Mouse (Mus musculus): ENCODE measurements around the gene Hoxb4. TPM values are rescaled to one million over a fixed set of nuclear protein-coding genes. Genes with fewer than 3 reads are reported as not detected.

Hoxb4 gene
- polyA plus RNA-seq (2017; shearing (Covaris generic)), result 0.33 TPM

GRCm38 (mm10) chr11:96317608-96318367, at the start of gene Hoxb4:
Hoxb4 (plus strand) TSS chr11:96318267.

GRCm38 (mm10) chr11:96270996-96271540, 47.0 kb upstream of the Hoxb4 start, which contains the start of gene Hoxb9:
Hoxb9 (plus strand) TSS chr11:96271457.

DNA sequence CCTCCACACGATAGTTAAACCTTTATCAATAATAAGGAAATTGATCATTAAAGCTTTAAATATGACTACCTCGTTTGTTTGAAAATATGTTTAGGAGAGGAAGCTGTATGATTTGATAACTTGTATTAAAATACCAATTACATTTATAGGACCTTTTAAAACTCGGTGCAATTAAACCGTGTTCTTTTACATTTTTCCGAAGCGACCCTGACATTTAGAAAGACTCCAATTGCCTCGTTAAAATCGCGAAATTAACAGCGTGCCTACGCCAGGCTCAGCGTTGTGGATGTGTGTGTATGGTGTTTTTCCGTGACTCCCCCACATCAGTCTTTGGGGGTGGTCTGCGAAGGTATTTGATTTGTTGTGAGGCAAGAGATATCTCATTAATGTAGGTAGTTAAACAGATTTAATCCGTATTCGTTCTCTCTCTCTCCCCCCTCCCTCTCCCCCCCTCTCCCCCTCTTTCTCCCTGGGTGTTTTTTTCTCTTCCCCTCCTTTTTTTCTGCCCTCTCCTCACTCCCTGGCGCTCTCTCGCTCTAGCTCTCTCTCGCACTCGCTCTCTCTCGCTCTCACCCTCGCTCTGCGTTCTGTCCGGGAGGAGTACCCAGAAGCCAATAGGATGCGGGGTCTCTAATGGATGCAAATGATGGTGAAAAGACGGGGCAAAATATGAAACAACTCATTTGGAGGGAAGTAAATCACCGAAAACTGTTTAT, 36.1 kb upstream of the Hoxb4 start, which contains the start of gene Hoxb8:
TSS of gene Hoxb8 (plus strand) at position 51 of the 716 bp plus-strand sequence.

GRCm38 (mm10) chr11:96285771-96286738, 32.0 kb upstream of the Hoxb4 start, which contains the start of gene Hoxb7:
Hoxb7 (plus strand) TSS chr11:96286623.

GRCm38 (mm10) chr11:96291681-96292564, 26.1 kb upstream of the Hoxb4 start, which contains the start of gene Hoxb6:
Hoxb6 (plus strand) TSS chr11:96292476.

DNA sequence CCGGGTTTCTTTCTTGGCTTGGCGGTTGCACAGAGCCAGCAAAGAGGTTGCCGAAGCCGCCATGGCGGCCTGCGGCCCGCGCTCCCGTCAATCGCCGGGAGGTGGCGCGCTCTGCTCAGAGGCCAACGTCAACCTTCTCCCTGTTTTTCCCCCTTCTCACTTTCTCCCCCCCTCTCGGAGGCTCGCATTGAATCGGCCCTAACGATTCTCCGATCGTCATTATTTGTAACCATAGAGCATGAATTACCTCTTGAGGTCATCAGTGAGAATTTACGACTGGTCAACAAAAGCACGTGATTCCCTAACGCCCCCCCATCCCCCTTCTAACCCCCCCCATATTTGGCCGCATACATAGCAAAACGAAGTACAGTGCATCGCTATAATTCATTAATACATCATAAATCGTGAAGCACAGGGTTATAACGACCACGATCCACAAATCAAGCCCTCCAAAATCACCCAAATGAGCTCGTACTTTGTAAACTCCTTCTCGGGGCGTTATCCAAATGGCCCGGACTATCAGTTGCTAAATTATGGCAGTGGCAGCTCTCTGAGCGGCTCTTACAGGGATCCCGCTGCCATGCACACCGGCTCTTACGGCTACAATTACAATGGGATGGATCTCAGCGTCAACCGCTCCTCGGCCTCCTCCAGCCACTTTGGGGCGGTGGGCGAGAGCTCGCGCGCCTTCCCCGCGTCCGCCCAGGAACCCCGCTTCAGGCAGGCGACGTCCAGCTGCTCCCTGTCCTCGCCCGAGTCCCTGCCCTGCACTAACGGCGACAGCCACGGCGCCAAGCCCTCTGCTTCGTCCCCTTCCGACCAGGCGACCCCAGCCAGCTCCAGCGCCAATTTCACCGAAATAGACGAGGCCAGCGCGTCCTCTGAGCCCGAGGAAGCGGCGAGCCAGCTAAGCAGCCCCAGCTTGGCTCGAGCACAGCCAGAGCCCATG, 14.6 kb upstream of the Hoxb4 start, which contains the start of gene Hoxb5:
TSS of gene Hoxb5 (plus strand) at position 186 of the 949 bp plus-strand sequence.

DNA sequence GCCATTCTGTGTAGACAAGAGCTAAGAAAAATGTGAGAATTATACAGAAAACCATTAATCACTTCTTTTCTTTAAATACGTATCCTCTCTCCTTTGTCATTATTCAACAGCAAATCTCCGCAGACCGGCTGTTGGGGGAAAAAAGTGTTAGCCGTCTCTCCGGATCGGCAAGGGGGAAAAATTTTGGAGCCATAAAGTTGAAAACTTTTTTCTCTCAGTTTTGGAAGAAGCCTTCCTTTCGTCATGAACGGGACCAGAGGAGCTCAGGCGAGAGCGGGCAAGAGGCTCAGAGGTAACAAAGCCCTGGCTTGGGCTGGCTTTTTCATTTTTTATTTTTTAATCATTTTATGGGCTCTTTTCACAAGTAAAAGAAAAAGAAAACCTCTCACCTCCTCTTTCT, 5.1 kb downstream of the Hoxb4 start, which contains the start of gene Hoxb3:
TSS of gene Hoxb3 (plus strand) at position 173 of the 400 bp plus-strand sequence.

DNA sequence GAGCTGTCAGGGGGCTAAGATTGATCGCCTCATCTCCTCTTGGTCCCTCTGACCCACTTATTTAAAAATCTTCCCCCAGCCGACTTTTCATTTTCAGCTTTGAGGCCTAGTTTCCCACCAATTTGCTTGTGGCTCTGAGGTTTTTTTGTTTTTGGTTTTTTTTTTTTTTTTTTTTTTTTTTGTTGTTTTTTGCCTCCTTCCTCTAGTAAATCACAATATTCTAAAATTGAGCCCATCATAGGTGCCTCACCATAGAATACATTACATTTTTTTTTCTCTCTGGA, 32.2 kb downstream of the Hoxb4 start, which contains the start of gene Hoxb2:
TSS of gene Hoxb2 (plus strand) at position 185 of the 284 bp plus-strand sequence.

DNA sequence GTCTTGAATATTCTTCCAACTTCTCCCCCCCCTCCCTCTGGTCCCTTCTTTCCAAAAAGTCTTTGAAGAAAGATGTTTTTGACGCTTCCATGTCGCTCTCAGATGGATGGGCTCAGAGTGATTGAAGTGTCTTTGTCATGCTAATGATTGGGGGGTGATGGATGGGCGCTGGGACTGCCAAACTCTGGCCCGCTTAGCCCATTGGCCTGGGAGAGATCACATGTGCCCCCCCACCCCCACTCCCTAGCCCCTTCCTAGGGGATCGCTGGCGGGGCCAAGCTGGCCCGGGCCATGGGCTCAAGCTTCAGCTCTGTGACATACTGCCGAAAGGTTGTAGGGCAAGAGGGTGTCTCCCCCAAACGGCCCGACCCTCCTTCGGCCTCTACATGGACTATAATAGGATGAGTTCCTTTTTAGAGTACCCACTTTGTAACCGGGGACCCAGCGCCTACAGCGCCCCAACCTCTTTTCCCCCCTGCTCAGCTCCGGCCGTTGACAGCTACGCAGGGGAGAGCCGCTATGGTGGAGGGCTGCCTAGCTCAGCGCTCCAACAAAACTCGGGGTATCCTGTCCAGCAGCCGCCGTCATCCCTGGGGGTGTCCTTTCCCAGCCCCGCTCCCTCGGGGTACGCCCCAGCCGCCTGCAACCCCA, 47.5 kb downstream of the Hoxb4 start, which contains the start of gene Hoxb1:
TSS of gene Hoxb1 (plus strand) at position 312 of the 651 bp plus-strand sequence.

Other genes with a start within 250 kb of the Hoxb4 start
- 380 TPM for gene Atp5g1, start 242.6 kb upstream of the Hoxb4 start, polyA plus RNA-seq (2017; shearing (Covaris generic))
- gene Calcoco2, start 206.3 kb upstream of the Hoxb4 start, polyA plus RNA-seq (2017; shearing (Covaris generic)), result not detected
- gene Ttll6, start 184.5 kb upstream of the Hoxb4 start, polyA plus RNA-seq (2017; shearing (Covaris generic)), result not detected
- gene Hoxb13, start 124.0 kb upstream of the Hoxb4 start, polyA plus RNA-seq (2017; shearing (Covaris generic)), result not detected
- not detected for gene Hoxb9, start 46.8 kb upstream of the Hoxb4 start, polyA plus RNA-seq (2017; shearing (Covaris generic))
- gene Hoxb8, start 36.4 kb upstream of the Hoxb4 start, polyA plus RNA-seq (2017; shearing (Covaris generic)), result not detected
- gene Hoxb7, start 31.6 kb upstream of the Hoxb4 start, polyA plus RNA-seq (2017; shearing (Covaris generic)), result not detected
- not detected for gene Hoxb6, start 25.8 kb upstream of the Hoxb4 start, polyA plus RNA-seq (2017; shearing (Covaris generic))
- gene Hoxb5, start 14.9 kb upstream of the Hoxb4 start, polyA plus RNA-seq (2017; shearing (Covaris generic)), result not detected
- gene Hoxb3, start 5.1 kb downstream of the Hoxb4 start, polyA plus RNA-seq (2017; shearing (Covaris generic)), result not detected
- not detected for gene Hoxb2, start 32.3 kb downstream of the Hoxb4 start, polyA plus RNA-seq (2017; shearing (Covaris generic))
- gene Hoxb1, start 47.5 kb downstream of the Hoxb4 start, polyA plus RNA-seq (2017; shearing (Covaris generic)), result not detected
- gene Skap1, start 146.3 kb downstream of the Hoxb4 start, polyA plus RNA-seq (2017; shearing (Covaris generic)), result 838 TPM

All from inflammation-experienced regulatory T-cells, adult 16 weeks (primary cell).